Mouse (Mus musculus) T-helper 17 cell (primary cell): ENCODE results near the gene Mpig6b.

Experiments
- in situ Hi-C, 2 experiments: fragments of 300-600 bp; cut with MboI, MseI; formaldehyde crosslinking; loops; 1 replicate in 1 of 2; 2 replicates in 1 of 2; pipeline ENCODE4 v1.15.1; 2025; ENCODE audit warnings: high pct_unique_total_duplicates in 2 of 2

Gene Mpig6b

DNA sequence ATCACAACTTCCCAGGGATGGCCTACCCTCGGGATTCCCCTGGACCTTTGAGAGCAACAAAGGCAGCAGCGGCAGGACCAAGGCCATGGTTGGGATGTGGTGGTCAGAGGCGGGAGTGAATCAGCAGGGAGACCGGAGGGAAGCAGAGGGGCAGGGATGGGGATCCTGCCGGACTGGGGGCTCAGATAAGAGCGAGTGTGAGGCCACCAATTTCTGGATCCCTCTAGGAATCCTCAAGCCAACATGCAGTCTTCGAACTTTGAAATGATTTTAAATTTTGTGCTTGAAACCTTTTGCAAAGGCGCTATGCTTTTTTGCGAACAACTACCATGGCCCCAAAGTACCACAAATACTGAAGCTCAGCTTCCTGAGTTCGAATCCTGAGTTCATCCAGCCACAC lies at the start of gene Mpig6b:
Gene Mpig6b (minus strand): TSS at position 101 of the 400 bp plus-strand sequence.
- in situ Hi-C loops = no loop called here

DNA sequence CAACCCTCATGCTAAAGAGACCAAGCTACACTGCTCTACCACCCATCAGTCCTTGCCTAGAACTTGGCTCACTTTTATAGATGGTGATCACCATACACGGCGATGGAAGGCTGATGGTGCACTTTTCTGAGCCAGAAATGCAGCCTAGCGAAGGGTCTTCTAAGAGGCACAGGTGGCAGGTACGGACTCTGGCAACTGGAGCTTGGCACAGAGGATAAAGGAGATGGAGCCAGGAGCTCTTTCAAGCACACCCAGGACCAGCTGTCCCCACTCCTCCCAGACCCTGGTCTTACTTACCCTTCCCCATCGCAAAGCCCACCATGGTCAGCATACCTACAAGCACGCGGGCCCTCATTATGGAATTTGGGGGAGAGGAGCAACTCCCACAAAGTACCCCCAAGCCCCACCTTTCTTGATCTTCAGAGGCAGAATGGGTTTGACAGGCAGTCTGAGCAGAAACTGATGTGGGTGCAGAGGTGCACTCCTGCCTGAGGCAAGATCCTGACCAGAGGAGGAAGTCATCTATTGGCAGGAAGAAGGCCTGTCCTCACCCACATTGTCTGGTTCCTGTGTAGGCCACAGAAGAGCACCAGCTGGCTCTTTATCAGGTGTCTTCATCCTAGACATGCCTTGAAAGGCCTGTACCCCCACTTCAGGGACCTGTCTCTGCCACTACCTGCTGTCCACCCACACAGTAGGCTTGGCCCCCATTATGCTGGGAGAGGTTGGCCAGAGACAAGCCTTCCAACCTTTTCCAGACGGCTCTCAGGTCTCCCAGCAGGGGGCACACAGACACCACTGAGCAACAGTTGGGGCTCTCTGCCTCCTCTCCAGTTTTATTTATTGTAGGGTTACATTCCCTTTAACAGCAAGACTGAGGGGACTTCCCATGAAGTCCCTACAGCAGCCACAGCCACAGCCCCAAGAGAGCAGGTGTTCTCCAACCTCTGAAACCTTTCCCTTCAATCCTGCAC lies 49.3 kb upstream of the Mpig6b start, which contains the start of gene Ly6g5b:
Gene Ly6g5b (minus strand): TSS at position 383 of the 974 bp plus-strand sequence.
- in situ Hi-C loops = no loop called here

DNA sequence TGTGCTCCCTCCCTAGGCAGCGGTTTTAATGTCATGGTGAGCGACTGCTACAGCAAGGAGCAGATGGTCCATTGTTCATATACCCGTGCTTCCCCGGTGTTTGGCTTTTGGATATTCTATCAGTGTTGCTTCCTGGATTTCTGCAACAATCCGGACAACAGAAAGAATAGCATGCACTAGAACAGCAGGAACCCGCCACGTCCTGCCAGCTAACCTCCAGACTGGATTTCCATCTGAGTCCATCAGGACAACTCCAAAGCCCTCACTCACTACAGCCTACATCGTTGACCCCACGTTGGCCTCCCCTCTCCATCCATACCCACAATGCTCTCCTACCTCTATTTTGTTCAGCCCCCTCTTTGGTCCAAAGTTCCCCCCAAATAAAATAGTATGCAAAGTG lies 45.8 kb upstream of the Mpig6b start:
- in situ Hi-C loops = no loop called here

DNA sequence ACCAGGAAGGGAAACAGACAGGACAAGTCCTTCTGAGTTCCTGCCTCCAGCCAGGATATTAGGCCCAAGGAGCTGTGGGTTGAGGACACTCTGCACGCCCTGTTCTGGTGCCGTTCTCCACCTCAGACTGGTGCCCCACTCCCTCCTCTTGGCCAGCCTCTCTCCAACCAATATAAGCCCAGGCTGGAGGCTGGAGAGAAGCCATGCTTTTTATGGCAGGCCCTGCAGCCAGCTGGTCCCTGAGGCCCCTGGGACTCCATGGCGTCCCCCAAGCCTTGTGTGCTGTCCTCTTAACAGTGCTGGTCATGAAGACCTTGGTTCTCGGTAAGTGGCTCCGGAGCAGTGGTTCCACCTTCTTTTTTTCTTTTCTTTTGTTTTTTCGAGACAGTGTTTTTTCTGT lies 42.1 kb upstream of the Mpig6b start, which contains the start of gene Ly6g5c:
Gene Ly6g5c (plus strand): TSS at position 183 of the 400 bp plus-strand sequence.
- in situ Hi-C loops = no loop called here

DNA sequence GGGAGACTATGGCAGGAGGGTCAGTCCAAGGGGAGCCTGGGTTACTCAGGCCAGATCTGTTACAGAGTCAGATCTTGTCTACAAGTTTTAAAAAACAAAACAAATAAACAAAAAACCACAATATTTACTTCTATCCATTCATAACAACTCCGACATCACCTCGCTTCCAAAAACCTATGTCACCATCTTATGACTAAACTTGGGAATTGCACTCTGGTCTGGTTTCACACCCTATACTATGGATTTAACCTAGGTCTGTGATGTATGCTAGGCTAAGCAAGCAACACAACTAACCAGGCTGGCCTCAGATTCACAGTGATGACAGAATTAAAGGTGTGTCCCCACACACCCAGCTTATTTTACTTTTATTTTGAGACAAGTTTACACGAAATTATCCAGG lies 40.5 kb upstream of the Mpig6b start:
- in situ Hi-C loops = no loop called here

DNA sequence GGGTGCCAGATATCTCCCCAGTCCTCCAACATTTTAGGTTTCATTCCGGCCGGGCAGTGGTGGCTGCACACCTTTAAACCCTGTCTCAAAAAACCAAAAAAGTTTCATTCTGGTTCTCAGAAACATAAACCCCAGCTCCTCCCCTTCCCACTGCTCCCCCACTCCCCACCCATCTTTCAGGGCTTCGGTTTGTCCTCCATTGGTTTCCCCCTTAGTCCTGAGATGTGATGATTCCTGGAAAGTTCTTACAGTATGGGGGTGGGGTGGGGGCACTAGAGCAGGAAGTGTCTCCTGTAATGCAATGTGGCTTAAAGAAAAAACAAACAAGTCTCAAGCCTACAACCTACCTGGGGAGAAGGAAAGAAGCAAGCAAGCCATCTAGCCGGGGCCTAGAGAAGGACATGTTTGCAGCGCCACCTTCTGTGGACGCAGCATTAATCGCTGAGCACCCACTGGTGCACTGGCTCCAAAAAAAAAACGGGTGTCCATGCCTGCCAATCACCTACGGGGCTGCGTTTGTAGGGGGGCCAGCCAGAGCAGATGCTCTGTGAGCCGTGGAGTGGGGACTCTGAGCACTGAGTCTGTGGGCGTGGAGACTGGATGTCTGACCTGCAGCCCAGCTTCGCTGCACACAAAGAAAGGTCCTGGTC lies 39.9 kb upstream of the Mpig6b start:
- in situ Hi-C loops = no loop called here

DNA sequence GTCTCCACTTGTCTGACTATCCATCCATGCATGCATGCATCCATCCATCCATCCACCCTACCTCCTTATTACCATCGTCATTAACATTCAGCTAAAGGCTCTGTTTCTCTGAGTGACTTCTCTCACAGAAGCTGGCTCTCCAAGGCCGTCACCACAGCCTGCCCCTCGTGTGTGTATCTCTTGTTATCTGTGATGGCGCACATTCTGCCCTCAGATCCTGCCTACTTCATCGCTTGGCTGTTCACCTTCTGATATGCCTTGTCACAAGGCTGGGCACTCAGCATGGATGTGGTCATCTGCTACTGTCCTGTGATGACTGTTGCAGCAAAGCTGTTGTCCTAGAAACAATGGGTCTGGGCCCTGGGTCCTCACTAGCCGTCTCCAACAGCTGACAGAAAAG lies 38.8 kb upstream of the Mpig6b start:
- in situ Hi-C loops = no loop called here

DNA sequence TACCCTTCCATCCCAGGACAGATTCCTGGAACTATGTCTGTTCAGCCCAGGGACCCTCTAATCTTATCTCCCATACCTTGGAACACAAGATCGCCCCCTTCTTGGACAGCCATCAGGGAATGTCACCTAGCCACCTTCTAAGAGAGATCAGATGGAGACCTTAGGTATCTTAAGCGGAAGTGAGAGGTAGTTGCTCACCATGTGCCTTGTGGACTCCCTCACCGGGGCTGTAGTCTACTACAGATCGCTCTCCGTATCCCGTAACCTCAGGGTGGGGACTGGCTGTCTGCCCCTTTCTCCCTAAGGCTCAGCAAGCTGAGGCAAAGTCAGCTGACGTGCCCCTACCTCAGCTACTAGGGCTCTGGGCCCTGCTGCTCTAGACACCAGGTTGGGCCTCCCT lies 38.1 kb upstream of the Mpig6b start:
- in situ Hi-C loops = no loop called here

DNA sequence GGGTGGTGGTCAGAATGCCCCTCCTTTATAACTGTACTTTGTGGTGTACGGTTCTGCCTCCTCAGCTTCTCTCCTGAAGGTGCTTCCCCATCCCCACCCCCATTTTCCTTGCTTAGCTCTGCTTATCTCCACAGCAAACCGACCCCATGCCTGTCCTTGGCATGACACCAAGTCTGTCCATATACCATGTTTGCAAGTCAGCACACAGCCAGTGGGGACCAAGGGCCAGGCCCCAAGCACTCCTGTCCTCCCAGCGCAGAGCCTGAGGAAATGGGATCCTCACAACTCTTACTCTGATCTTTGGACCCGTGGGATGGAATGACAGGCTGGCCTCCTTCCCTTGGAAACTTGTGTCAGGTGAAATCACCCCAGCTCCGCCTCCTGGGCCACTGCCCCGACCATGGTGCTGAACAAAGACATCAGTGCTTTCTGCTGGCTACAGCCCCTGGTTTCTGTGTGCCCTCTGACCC lies 37.3 kb upstream of the Mpig6b start:
- in situ Hi-C loops = no loop called here

DNA sequence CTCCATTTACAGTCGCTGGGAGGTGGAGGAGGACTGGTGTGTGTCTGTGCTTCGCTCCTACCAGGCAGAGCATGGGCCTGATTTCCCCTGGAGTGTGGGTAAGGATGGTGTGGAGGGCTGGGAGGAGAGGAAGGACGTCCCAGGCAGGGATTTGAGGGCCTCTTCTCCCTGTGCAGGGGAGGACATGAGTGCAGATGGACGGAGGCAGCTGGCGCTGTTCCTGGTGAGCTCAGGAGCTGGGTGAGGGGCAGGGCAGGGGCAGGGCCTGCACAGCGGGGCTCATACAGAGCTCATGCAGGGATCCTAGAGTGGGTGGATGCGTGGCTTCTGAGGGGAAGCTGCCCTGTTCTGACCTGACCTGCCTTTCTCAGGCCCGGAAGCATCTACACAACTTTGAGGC lies 36.3 kb upstream of the Mpig6b start:
- in situ Hi-C loops = no loop called here

DNA sequence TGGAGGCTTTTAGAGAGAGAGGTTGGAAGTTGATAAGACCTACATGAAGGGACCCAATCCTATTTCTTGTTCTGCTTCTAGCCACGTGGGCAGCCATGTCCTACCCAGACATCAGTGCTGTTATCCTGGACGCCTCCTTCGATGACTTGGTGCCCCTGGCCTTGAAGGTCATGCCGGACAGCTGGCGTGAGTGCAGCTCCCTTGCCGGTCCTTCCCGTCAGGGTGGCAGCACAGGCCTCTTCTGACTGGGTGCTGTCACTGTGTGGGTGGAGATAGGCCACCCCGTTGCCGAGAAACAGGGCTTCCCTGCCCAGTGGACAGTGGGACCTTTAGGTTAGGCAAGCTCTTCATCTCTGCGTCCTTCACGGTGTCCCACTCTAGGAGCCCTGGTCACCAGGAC lies 35.2 kb upstream of the Mpig6b start:
- in situ Hi-C loops = no loop called here

DNA sequence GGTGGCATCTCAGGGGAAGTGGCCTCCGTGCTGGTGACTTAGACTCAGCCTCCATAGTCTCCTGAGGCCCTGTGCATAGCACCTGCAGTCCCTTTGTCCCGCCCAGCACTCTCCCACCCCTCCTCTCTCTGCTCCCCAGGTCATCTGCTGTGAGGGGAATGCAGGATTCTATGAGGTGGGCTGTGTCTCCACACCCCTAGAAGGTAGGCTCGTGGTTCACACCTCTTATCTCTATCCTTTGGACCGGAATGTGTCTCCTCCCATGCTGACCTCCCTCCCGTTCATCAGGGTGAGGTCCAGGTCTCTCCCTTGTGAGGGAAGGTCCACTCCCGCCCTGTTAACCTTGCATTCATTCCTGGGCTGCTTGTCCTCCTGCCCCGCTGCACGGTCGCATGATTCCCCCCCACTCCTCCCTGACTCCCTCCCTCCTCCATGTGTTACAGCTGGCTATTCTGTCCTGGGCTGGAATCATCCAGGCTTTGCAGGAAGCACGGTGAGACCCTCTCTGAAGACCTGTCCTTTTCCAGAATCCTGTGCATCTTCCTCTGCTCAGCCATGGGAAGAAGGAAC lies 34.3 kb upstream of the Mpig6b start:
- in situ Hi-C loops = no loop called here

DNA sequence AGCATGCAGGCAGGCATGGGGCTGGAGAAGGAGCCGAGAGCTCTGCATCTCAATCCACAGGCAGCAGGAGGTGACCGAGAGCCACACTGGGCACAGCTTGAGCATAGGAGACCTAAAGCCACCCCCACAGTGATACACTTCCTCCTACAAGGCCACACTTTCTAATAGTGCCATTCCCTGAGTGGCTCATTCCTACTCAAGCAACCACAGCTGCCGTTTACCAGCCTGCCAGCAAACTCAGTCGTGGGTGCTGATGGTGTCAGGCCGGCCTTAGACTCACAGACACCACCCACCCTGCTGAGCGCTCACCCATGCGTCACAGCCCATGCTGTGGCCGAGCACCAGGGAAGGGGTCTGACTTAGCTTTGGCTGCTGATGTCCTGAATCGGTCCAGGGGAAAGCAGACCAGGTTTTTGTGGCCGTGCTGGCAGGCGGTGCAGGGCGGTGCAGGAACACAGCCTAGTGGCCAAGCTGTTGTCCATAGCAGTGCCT lies 31.2 kb upstream of the Mpig6b start:
- in situ Hi-C loops = no loop called here

DNA sequence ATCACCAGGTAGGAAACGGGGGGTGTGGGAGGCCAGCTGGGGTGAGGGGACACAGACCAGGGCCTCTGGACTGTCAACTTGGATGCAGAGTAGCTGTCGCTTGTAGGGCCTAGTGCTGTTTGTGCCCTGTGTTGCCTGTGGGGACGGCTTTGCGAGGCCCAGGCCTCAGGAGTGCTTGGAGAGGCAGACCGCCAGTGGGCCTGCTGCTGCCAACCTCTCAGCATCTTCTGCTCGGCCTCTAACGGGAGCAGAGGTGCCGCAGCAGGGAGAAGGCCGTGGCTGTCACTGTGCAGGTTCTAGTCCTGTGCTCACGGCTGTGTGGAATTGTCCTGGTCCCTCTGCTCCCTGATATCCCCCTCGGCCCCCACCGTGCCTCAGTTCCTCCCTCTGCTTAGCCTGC lies 30.6 kb upstream of the Mpig6b start:
- in situ Hi-C loops = no loop called here

DNA sequence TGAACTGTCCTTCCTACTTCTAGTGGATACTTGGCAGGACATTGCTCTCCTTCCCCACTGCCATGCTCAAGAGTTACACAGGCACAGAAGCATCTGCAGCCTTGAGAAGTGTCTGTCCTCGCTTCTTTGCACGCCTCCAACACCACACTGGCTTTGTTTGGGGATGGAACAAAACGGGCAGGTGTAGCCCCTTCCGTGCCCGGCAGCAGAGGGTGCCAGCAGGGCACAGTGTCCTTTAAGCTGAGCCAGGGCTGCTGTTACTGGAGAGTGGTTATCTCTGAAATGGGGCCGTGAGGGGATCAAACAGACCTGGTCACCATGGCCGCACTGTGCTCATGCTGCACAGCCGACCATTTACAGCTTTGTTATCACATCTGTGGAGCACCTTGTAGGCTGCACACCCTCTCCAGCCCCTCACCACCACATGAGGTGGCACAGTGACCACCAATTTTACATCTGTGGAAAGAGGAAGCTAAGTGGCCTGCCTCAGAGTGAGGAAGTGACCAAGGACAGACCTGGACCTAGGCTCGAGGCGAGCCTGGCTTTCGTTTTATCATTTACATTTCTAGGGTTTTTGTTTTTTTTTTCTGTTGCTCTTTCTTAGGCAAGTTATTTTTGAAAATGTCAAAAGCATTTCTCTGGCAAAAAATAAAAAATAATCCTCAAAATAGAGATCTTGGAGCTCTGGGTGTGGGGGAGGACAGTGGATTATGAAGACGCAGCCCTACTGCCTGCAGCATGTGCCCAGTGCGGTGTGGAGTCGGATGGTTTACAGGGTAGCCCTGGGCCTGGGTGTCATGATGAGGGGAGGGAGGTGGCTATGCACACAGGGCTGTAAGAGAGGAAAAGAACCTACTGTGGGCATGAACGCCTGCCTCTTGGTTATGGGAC lies 28.7 kb upstream of the Mpig6b start:
- in situ Hi-C loops = no loop called here

DNA sequence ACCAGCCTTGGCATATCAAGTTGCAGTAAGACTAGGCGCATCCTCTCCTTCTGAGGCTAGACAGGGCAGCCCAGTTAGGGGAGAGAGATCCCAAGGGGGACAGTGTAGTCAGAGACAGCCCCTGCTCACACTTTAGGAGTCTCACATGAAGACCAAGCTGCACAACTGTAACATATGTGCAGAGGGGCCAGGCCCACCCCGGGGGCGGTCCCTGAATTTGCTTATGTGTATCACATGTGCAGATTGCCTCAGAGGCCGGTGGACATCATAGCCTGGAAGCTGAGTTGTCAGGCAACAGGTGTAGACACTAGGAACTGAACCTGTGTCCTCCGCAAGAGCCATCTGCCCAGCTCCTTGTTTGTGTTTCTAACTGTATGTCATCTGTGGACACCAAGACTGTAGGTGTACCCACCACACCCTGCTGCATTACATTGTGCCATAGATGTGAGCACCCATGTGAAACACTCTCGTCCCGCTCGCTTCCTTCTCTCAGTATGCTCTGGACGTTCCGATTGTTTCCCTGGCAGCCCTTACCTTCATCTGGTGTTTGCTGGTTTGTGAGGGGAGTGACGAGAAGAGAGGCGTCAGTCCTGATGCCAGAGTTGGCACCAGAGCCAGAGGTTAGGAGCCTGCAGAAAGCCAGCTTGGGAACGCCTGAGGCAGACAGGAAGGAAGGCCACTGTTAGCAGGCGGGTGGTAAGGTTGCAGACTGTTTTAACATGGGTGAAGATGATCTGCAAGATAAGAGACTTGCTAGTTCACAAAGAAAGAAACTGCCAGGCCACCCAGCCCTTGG lies 26.6 kb upstream of the Mpig6b start:
- in situ Hi-C loops = no loop called here

DNA sequence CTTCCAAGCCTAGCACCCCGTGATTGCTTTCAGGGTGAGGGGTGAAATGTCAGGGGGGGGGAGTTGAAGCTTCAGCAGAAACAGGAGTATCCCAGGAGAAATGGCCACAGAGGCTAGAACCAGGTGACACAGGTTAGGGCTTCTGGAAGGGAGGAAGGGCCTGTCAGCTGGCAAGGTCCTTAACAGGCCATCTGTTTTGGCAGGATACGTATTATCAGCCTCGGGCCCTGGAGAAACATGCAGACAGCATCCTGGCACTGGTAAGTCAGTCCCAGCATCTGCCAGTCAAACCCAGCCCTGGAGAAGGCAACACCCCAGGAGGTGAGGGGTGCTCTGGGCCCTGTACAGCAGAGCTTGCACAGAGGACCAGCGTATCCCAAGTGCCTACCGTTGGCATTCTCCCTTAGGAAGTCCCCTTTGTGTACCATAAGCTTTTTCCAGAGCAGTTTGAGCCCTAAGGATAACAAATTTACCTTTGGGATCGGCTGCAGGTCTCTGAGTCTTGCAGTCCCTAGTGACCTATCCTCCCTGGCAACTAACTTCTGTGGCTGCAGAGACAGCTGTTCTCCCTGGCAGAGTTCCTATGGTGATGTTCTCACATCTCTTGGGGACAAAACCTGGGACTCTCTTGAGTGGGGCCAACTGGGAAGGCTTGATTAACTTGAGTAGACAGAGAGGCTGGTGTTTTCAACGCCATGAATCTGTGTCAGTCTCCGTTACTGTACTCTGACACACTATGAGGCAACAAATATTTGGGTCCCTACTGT lies 24.4 kb upstream of the Mpig6b start:
- in situ Hi-C loops = no loop called here

DNA sequence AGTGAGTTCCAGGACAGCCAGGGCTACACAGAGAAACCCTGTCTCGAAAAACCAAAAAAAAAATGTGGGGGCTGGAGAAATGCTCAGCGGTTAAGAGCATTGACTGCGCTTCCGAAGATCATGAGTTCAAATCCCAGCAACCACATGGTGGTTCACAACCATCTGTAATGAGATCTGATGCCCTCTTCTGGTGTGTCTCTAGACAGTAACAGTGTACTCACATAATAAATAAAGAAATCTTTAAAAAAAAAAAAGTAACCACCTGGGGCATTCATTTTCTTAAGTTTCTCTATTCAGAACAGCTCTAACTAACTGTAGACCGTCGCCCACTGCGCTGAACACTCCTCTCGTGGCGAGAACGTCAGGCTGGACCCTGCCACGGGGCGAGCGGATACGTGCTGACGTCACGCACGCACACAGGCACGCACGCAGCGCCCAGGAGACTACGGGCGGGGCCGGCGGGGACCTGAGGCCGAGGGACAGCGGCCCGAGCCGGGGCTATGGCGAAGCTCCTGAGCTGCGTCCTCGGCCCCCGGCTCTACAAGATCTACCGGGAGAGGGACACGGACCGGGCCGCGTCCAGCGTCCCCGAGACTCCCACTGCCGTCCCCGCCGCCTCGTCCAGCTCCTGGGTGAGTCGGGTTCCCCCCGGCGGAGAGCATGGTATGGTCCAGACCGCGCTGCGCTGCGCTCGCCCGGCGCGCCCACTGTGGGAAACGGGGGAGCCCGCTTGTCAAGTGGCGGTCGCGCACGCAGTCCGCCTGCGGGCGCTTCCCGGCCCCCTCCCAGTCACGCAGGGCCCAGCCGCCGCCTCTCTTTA lies 23.1 kb upstream of the Mpig6b start, which contains the start of gene Abhd16a:
Gene Abhd16a (plus strand): TSS at position 439 of the 820 bp plus-strand sequence.
- in situ Hi-C loops = no loop called here
